Mouse (Mus musculus): ENCODE data around the gene Gm37240.
A peak's percentile ranks its signal among the peaks of the same experiment; 100 is the strongest.
"Not testable (repeated sequence)": the region's sequence is repeated elsewhere in the genome, so short reads cannot be mapped to it uniquely, and the experiment has no call there.

The Gm37240 gene

GRCm38 (mm10) chr3:85573216-85573863, 314.0 kb downstream of the Gm37240 start:
- no peak for DNase-seq (ENCODE audit: low spot score)

GRCm38 (mm10) chr3:85572502-85572901, 314.8 kb downstream of the Gm37240 start:
- not testable (repeated sequence) for DNase-seq (ENCODE audit: low spot score)

GRCm38 (mm10) chr3:85571276-85571675, 316.0 kb downstream of the Gm37240 start:
- peak; percentile 80 for DNase-seq (ENCODE audit: low spot score)

- no peak for DNase-seq (ENCODE audit: low spot score)
Measured at GRCm38 (mm10) chr3:85564603-85565002, 322.7 kb downstream of the Gm37240 start.

- DNase-seq (ENCODE audit: low spot score): no peak
Measured at GRCm38 (mm10) chr3:85553731-85554277, 333.5 kb downstream of the Gm37240 start.

- no peak for DNase-seq (ENCODE audit: low spot score)
Measured at GRCm38 (mm10) chr3:85551352-85551751, 336.0 kb downstream of the Gm37240 start.

GRCm38 (mm10) chr3:85550312-85550711, 337.0 kb downstream of the Gm37240 start:
- DNase-seq (ENCODE audit: low spot score): peak; percentile 3

- peak; percentile 6 for DNase-seq (ENCODE audit: low spot score)
Measured at GRCm38 (mm10) chr3:85543652-85544051, 343.7 kb downstream of the Gm37240 start.

GRCm38 (mm10) chr3:85542765-85543164, 344.6 kb downstream of the Gm37240 start:
- DNase-seq (ENCODE audit: low spot score): no peak

- DNase-seq (ENCODE audit: low spot score): no peak
Measured at GRCm38 (mm10) chr3:85535621-85536520, 351.4 kb downstream of the Gm37240 start.

GRCm38 (mm10) chr3:85535042-85535441, 352.3 kb downstream of the Gm37240 start:
- DNase-seq (ENCODE audit: low spot score): no peak

- DNase-seq (ENCODE audit: low spot score): no peak
Measured at GRCm38 (mm10) chr3:85532376-85532775, 354.9 kb downstream of the Gm37240 start.

- no peak for DNase-seq (ENCODE audit: low spot score)
Measured at GRCm38 (mm10) chr3:85530601-85531161, 356.6 kb downstream of the Gm37240 start.

- DNase-seq (ENCODE audit: low spot score): no peak
Measured at GRCm38 (mm10) chr3:85521311-85521907, 365.9 kb downstream of the Gm37240 start.

- no peak for DNase-seq (ENCODE audit: low spot score)
Measured at GRCm38 (mm10) chr3:85518668-85519067, 368.6 kb downstream of the Gm37240 start.

GRCm38 (mm10) chr3:85518072-85518471, 369.2 kb downstream of the Gm37240 start:
- DNase-seq (ENCODE audit: low spot score): no peak

- DNase-seq (ENCODE audit: low spot score): no peak
Measured at GRCm38 (mm10) chr3:85516739-85517396, 370.4 kb downstream of the Gm37240 start.

- no peak for DNase-seq (ENCODE audit: low spot score)
Measured at GRCm38 (mm10) chr3:85514700-85515099, 372.6 kb downstream of the Gm37240 start.

- no peak for DNase-seq (ENCODE audit: low spot score)
Measured at GRCm38 (mm10) chr3:85508717-85509279, 378.5 kb downstream of the Gm37240 start.

- no peak for DNase-seq (ENCODE audit: low spot score)
Measured at GRCm38 (mm10) chr3:85500096-85500495, 387.2 kb downstream of the Gm37240 start.

- DNase-seq (ENCODE audit: low spot score): no peak
Measured at GRCm38 (mm10) chr3:85496146-85496545, 391.2 kb downstream of the Gm37240 start.

Measured in lung, postnatal 25 days (tissue).